14 mouse cellular contexts compared by ENCODE assay signal in the genomic region with DNA sequence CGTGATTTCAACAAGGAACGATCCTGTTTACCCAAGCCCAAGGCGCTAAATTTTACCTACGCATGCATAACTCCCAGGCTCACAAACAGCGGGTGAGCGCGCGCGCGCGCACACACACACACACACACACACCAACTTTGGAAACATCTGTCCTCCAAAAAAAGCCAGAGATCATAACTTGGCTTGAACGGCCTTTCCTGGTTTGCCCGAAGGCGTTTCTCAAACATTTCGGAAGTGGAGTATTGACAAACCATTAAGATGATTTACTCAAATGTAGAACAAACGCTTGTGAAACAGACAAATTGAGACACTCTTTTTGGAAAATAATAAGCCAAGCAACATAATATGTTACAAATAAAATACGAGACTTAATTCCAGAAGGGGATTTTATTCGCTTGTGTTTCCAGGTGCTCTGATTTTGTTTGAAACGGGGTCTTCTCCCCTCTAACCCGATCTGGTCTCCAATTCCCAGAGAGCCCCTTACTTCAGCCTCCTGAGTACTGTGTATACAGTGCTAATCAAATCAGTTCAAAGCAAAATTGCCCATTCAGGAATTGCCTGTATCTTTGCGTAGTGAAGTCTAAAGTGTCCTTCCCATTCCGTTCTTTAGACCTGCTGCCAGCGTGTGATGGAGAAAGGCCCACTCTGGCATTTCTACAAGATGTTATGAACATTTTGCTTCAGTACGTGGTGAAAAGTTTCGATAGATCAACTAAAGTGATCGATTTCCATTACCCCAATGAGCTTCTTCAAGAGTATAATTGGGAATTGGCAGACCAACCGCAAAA. TPM values are rescaled to one million over a fixed set of nuclear protein-coding genes. Genes with fewer than 3 reads are reported as not detected.
DNase-seq lines count a peak whose midpoint lies in the region; ATAC-seq and TF ChIP-seq lines count a peak whose summit lies in the region.
"Had no signal": no experiment of that assay in that cellular context is flagged by ENCODE, and none has a peak within 500 bp of the region (broad histone marks: within the 10 kb centered on the region; RNA-seq: fewer than 3 reads in every experiment).

No protein-coding gene starts in this region.

- H3K36me3 ChIP-seq in midbrain, embryonic 13.5 days, result no peaks in the 10 kb centered on the region

- peak overlapping the region; percentile 77 for H3K4me2 ChIP-seq in midbrain, embryonic 13.5 days (replicated peaks)

- peak overlapping the region; percentile 40 for H3K4me3 ChIP-seq in cortical plate, adult 2 months (ENCODE audit: insufficient read depth, low read length)
- peak overlapping the region; percentile 56 for H3K4me3 ChIP-seq in midbrain, embryonic 13.5 days (replicated peaks)

- H3K4me1 ChIP-seq in cortical plate, adult 2 months (ENCODE audit: control insufficient read depth, insufficient read depth, low read length), result no peaks in the 10 kb centered on the region; the same call in 1 of the 2 replicates
- H3K4me1 ChIP-seq in midbrain, embryonic 13.5 days (replicated peaks), result peaks cover 49% of the 10 kb centered on the region

- no peak for TF ChIP-seq POLR2A in cortical plate, adult 2 months (IDR thresholded peaks at IDR 0.05; ENCODE audit: extremely low read depth, insufficient read depth, low read length)

- no peaks in the 10 kb centered on the region for H3K9me3 ChIP-seq in midbrain, embryonic 13.5 days

- 3% methylated on average over 27 of the region's 27 CpGs for WGBS in midbrain, embryonic 13.5 days

- peak overlapping the region; percentile 37; the same call in 1 of the 2 replicates for H3K27ac ChIP-seq in cortical plate, adult 2 months (ENCODE audit: insufficient read depth, low read length)
- H3K27ac ChIP-seq in midbrain, embryonic 13.5 days, result peak overlapping the region; percentile 97
- H3K27ac ChIP-seq: left cerebral cortex, adult 2 months had no signal

- DNase-seq in ES-CJ7 (ENCODE audit: low read depth, low spot score), result peak; percentile 18
- DNase-seq in gonadal fat pad, adult 2 months (ENCODE audit: low read depth), result peak; percentile 8
- DNase-seq in urinary bladder, postnatal 4 days (ENCODE audit: low spot score in 2 of 2), result no peak
- no peak for DNase-seq in gastrocnemius, postnatal 4 days (ENCODE audit: low spot score in 2 of 2)
- DNase-seq in kidney, adult 18-20 months, result no peak
- DNase-seq: adrenal gland, adult 8-10 months; cerebellum, adult 8-10 months; heart, postnatal 4 days; liver, postnatal 0 days; thymus, postnatal 36 days had no signal

- no peak for TF ChIP-seq CTCF in cortical plate, adult 2 months (IDR thresholded peaks at IDR 0.05; ENCODE audit: extremely low read depth, insufficient read depth, low read length)

- peaks cover 82% of the 10 kb centered on the region for H3K27me3 ChIP-seq in midbrain, embryonic 13.5 days

- H3K9ac ChIP-seq in midbrain, embryonic 13.5 days (replicated peaks), result peak overlapping the region; percentile 80
- H3K9ac ChIP-seq: liver, postnatal 0 days had no signal

- ATAC-seq in midbrain, embryonic 13.5 days, result no peak
- ATAC-seq in granulocyte monocyte progenitor cell, adult 5-6 weeks (replicated peaks; ENCODE audit: poor library complexity, severe bottlenecking), result no peak
- ATAC-seq: liver, postnatal 0 days had no signal

RNA-seq across cellular contexts. Expression of a gene that starts 2.4 kb away (rescaled TPM):
- 33.4 and 37.9 TPM in 2 replicates for polyA plus RNA-seq in cortical plate, adult 2 months (2012; rRNA removed)
- polyA plus RNA-seq in gonadal fat pad, adult 2 months (2012; rRNA removed), result not detected in 2 replicates
- 84.0 and 90.6 TPM in 2 replicates for polyA plus RNA-seq in midbrain, embryonic 13.5 days (2015; fragmentation: Nextera tagmentation; extraction: Ambion mirVana)
- total RNA-seq in gastrocnemius, postnatal 4 days (2021), result not detected
- total RNA-seq in granulocyte monocyte progenitor cell, adult 5-6 weeks (2014; fragmentation: Nextera tagmentation), result not detected in 2 replicates
- not detected in 2 replicates for total RNA-seq in granulocyte monocyte progenitor cell, adult 5-6 weeks (2017)
- total RNA-seq: heart, postnatal 4 days had no signal
- polyA plus RNA-seq: liver, postnatal 0 days had no signal

Comparison
In these comparisons a context has a peak if more than half of its experiments do, and no peak if none do; other contexts are left out.
1. DNase-seq: peak in ES-CJ7 (single experiment) and gonadal fat pad, adult 2 months (single experiment); none in urinary bladder, postnatal 4 days (0 of 2), gastrocnemius, postnatal 4 days (0 of 2) and kidney, adult 18-20 months (single experiment).
2. RNA of a gene that starts 2.4 kb away (polyA plus RNA-seq): 84.0 to 90.6 TPM in midbrain, embryonic 13.5 days and 33.4 to 37.9 TPM in cortical plate, adult 2 months; not detected in gonadal fat pad, adult 2 months; every median in the first group is over 10 times any median in the second.